Mouse (Mus musculus) CD4-positive helper T cell, adult 2 months (primary cell): ENCODE measurements around the gene Kdm2b.
A peak's percentile ranks its signal among the peaks of the same experiment; 100 is the strongest.

Source experiments
- DNase-seq: peaks from one replicate; pipeline ENCODE4 v3.0.0-alpha.2; 2012; ENCODE audit warnings: low read depth, missing footprints, low spot score

The Kdm2b gene

GRCm38 (mm10) chr5:122927703-122928102 lies 61.9 kb downstream of the Kdm2b start:
- DNase-seq: no peak

- DNase-seq: no peak
Observed at GRCm38 (mm10) chr5:122927092-122927491, 62.5 kb downstream of the Kdm2b start.

GRCm38 (mm10) chr5:122926341-122926740 lies 63.3 kb downstream of the Kdm2b start:
- DNase-seq: no peak

GRCm38 (mm10) chr5:122925534-122925958 lies 64.1 kb downstream of the Kdm2b start:
- DNase-seq: peak; percentile 62

- DNase-seq: no peak
Observed at GRCm38 (mm10) chr5:122923871-122924465, 65.7 kb downstream of the Kdm2b start.

GRCm38 (mm10) chr5:122921941-122922340 lies 67.7 kb downstream of the Kdm2b start:
- no peak for DNase-seq

- DNase-seq: no peak
Observed at GRCm38 (mm10) chr5:122920557-122920956, 69.1 kb downstream of the Kdm2b start.

- DNase-seq: no peak
Observed at GRCm38 (mm10) chr5:122917982-122918711, 71.5 kb downstream of the Kdm2b start.

GRCm38 (mm10) chr5:122916147-122916546 lies 73.5 kb downstream of the Kdm2b start:
- no peak for DNase-seq

- no peak for DNase-seq
Observed at GRCm38 (mm10) chr5:122912863-122913262, 76.8 kb downstream of the Kdm2b start.

- no peak for DNase-seq
Observed at GRCm38 (mm10) chr5:122909481-122909880, 80.1 kb downstream of the Kdm2b start.

GRCm38 (mm10) chr5:122908001-122908400 lies 81.6 kb downstream of the Kdm2b start:
- no peak for DNase-seq

GRCm38 (mm10) chr5:122907182-122907581 lies 82.4 kb downstream of the Kdm2b start:
- DNase-seq: no peak

GRCm38 (mm10) chr5:122903165-122903564 lies 86.5 kb downstream of the Kdm2b start:
- DNase-seq: no peak

- no peak for DNase-seq
Observed at GRCm38 (mm10) chr5:122902228-122902627, 87.4 kb downstream of the Kdm2b start.

GRCm38 (mm10) chr5:122901666-122902065 lies 88.0 kb downstream of the Kdm2b start:
- DNase-seq: peak; percentile 28

GRCm38 (mm10) chr5:122901179-122901578 lies 88.4 kb downstream of the Kdm2b start:
- DNase-seq: no peak

GRCm38 (mm10) chr5:122900558-122901171 lies 89.0 kb downstream of the Kdm2b start:
- no peak for DNase-seq

GRCm38 (mm10) chr5:122899777-122900557 lies 89.7 kb downstream of the Kdm2b start:
- DNase-seq: peak; percentile 92

GRCm38 (mm10) chr5:122898963-122899776 lies 90.5 kb downstream of the Kdm2b start:
- peak; percentile 50 for DNase-seq

GRCm38 (mm10) chr5:122898153-122898552 lies 91.5 kb downstream of the Kdm2b start:
- no peak for DNase-seq
